Mouse (Mus musculus) small intestine, adult 2 months (tissue): ENCODE measurements around the gene Prph.

Experiments
- CTCF ChIP-seq: fragments of 200-500 bp; IDR thresholded peaks from 2 replicates; pipeline ENCODE4 v1.5.1; 2012; ENCODE audit warnings: low read depth, mild to moderate bottlenecking, control low read depth, inconsistent platforms, low read length, moderate library complexity, mixed read lengths; ENCODE audit not compliant: insufficient replicate concordance, insufficient read length; ENCODE audit errors: extremely low read depth
- POLR2A ChIP-seq: fragments of 200-500 bp; IDR thresholded peaks from 2 replicates; pipeline ENCODE4 v1.6.1; 2012; ENCODE audit warnings: low read depth, mild to moderate bottlenecking, control low read depth, inconsistent platforms, low read length, moderate library complexity

- TF ChIP-seq CTCF (no peak), POLR2A (no peak)
Observed at GRCm38 (mm10) chr15:99107866-99108265, 52.9 kb downstream of the Prph start.
